Mouse (Mus musculus): Measurements from ENCODE around the gene Olfml2b. TPM values are rescaled to one million over a fixed set of nuclear protein-coding genes. Genes with fewer than 3 reads are reported as not detected.

Gene Olfml2b
- total RNA-seq, 1 experiment from 2014 or later, result 0.27 TPM

- ATAC-seq (replicated peaks; ENCODE audit: low read depth, poor library complexity, severe bottlenecking), result no peak
These were observed 45.4 kb downstream of the Olfml2b start for GRCm38 (mm10) chr1:170689773-170690172.

GRCm38 (mm10) chr1:170691301-170691700 lies 47.0 kb downstream of the Olfml2b start:
- ATAC-seq (replicated peaks; ENCODE audit: low read depth, poor library complexity, severe bottlenecking), result no peak

GRCm38 (mm10) chr1:170694821-170695291 lies 50.5 kb downstream of the Olfml2b start:
- 0 out of 2 replicates have a peak, but pooled peaks have one; percentile 29 for ATAC-seq (replicated peaks; ENCODE audit: low read depth, poor library complexity, severe bottlenecking)

- no peak for ATAC-seq (replicated peaks; ENCODE audit: low read depth, poor library complexity, severe bottlenecking)
These were observed 51.0 kb downstream of the Olfml2b start for GRCm38 (mm10) chr1:170695326-170695725.

GRCm38 (mm10) chr1:170696996-170697395 lies 52.7 kb downstream of the Olfml2b start:
- ATAC-seq (replicated peaks; ENCODE audit: low read depth, poor library complexity, severe bottlenecking), result no peak

- ATAC-seq (replicated peaks; ENCODE audit: low read depth, poor library complexity, severe bottlenecking), result no peak
These were observed 53.5 kb downstream of the Olfml2b start for GRCm38 (mm10) chr1:170697771-170698356.

- ATAC-seq (replicated peaks; ENCODE audit: low read depth, poor library complexity, severe bottlenecking), result no peak
These were observed 54.4 kb downstream of the Olfml2b start for GRCm38 (mm10) chr1:170698771-170699170.

GRCm38 (mm10) chr1:170699553-170699952 lies 55.2 kb downstream of the Olfml2b start:
- no peak for ATAC-seq (replicated peaks; ENCODE audit: low read depth, poor library complexity, severe bottlenecking)

GRCm38 (mm10) chr1:170700496-170701027 lies 56.2 kb downstream of the Olfml2b start:
- no peak for ATAC-seq (replicated peaks; ENCODE audit: low read depth, poor library complexity, severe bottlenecking)

- no peak for ATAC-seq (replicated peaks; ENCODE audit: low read depth, poor library complexity, severe bottlenecking)
These were observed 56.8 kb downstream of the Olfml2b start for GRCm38 (mm10) chr1:170701178-170701577.

- ATAC-seq (replicated peaks; ENCODE audit: low read depth, poor library complexity, severe bottlenecking), result no peak
These were observed 57.2 kb downstream of the Olfml2b start for GRCm38 (mm10) chr1:170701582-170701981.

- ATAC-seq (replicated peaks; ENCODE audit: low read depth, poor library complexity, severe bottlenecking), result peak; percentile 88
These were observed 57.9 kb downstream of the Olfml2b start for GRCm38 (mm10) chr1:170702263-170702662.

- ATAC-seq (replicated peaks; ENCODE audit: low read depth, poor library complexity, severe bottlenecking), result 0 out of 2 replicates have a peak, but pooled peaks have one; percentile 20
These were observed 58.6 kb downstream of the Olfml2b start for GRCm38 (mm10) chr1:170702958-170703357.

GRCm38 (mm10) chr1:170704103-170704502 lies 59.8 kb downstream of the Olfml2b start:
- no peak for ATAC-seq (replicated peaks; ENCODE audit: low read depth, poor library complexity, severe bottlenecking)

- ATAC-seq (replicated peaks; ENCODE audit: low read depth, poor library complexity, severe bottlenecking), result no peak
These were observed 60.7 kb downstream of the Olfml2b start for GRCm38 (mm10) chr1:170704911-170705594.

GRCm38 (mm10) chr1:170706046-170706445 lies 61.7 kb downstream of the Olfml2b start:
- no peak for ATAC-seq (replicated peaks; ENCODE audit: low read depth, poor library complexity, severe bottlenecking)

- ATAC-seq (replicated peaks; ENCODE audit: low read depth, poor library complexity, severe bottlenecking), result peak; percentile 59
These were observed 64.7 kb downstream of the Olfml2b start for GRCm38 (mm10) chr1:170709034-170709433.

- peak; percentile 94 for ATAC-seq (replicated peaks; ENCODE audit: low read depth, poor library complexity, severe bottlenecking)
These were observed 65.1 kb downstream of the Olfml2b start for GRCm38 (mm10) chr1:170709481-170709880.

- ATAC-seq (replicated peaks; ENCODE audit: low read depth, poor library complexity, severe bottlenecking), result peak; percentile 13; the same call in 1 of the 2 replicates
These were observed 65.6 kb downstream of the Olfml2b start for GRCm38 (mm10) chr1:170709969-170710368.

- ATAC-seq (replicated peaks; ENCODE audit: low read depth, poor library complexity, severe bottlenecking), result no peak
These were observed 67.4 kb downstream of the Olfml2b start for GRCm38 (mm10) chr1:170711731-170712130.

- no peak for ATAC-seq (replicated peaks; ENCODE audit: low read depth, poor library complexity, severe bottlenecking)
These were observed 73.0 kb downstream of the Olfml2b start for GRCm38 (mm10) chr1:170717241-170717828.

All from common myeloid progenitor, adult 5-6 weeks (primary cell).